Mouse (Mus musculus): ENCODE results near the gene Mbnl2. TPM values are rescaled to one million over a fixed set of nuclear protein-coding genes. Genes with fewer than 3 reads are reported as not detected.

The Mbnl2 gene
- 62.3 and 68.1 TPM in 2 replicates for total RNA-seq (2017)

- peak; percentile 81 for ATAC-seq (replicated peaks; ENCODE audit: low read depth, poor library complexity, severe bottlenecking)
Measured at GRCm38 (mm10) chr14:120275246-120276238, at the start of gene Mbnl2. Mbnl2 (plus strand) TSS chr14:120275669.

- ATAC-seq (replicated peaks; ENCODE audit: low read depth, poor library complexity, severe bottlenecking) = peak; percentile 47; the same call in 1 of the 2 replicates
Measured at GRCm38 (mm10) chr14:120232076-120232496, 43.4 kb upstream of the Mbnl2 start.

GRCm38 (mm10) chr14:120235610-120236009, 39.9 kb upstream of the Mbnl2 start:
- no peak for ATAC-seq (replicated peaks; ENCODE audit: low read depth, poor library complexity, severe bottlenecking)

GRCm38 (mm10) chr14:120238501-120238900, 37.0 kb upstream of the Mbnl2 start:
- ATAC-seq (replicated peaks; ENCODE audit: low read depth, poor library complexity, severe bottlenecking) = no peak

GRCm38 (mm10) chr14:120240209-120240608, 35.3 kb upstream of the Mbnl2 start:
- peak; percentile 67 for ATAC-seq (replicated peaks; ENCODE audit: low read depth, poor library complexity, severe bottlenecking)

- ATAC-seq (replicated peaks; ENCODE audit: low read depth, poor library complexity, severe bottlenecking) = no peak
Measured at GRCm38 (mm10) chr14:120242711-120243110, 32.8 kb upstream of the Mbnl2 start.

- ATAC-seq (replicated peaks; ENCODE audit: low read depth, poor library complexity, severe bottlenecking) = no peak
Measured at GRCm38 (mm10) chr14:120245081-120245705, 30.3 kb upstream of the Mbnl2 start.

GRCm38 (mm10) chr14:120253331-120253730, 22.1 kb upstream of the Mbnl2 start:
- ATAC-seq (replicated peaks; ENCODE audit: low read depth, poor library complexity, severe bottlenecking) = no peak

GRCm38 (mm10) chr14:120256146-120256545, 19.3 kb upstream of the Mbnl2 start:
- no peak for ATAC-seq (replicated peaks; ENCODE audit: low read depth, poor library complexity, severe bottlenecking)

- ATAC-seq (replicated peaks; ENCODE audit: low read depth, poor library complexity, severe bottlenecking) = no peak
Measured at GRCm38 (mm10) chr14:120256623-120257384, 18.7 kb upstream of the Mbnl2 start.

- no peak for ATAC-seq (replicated peaks; ENCODE audit: low read depth, poor library complexity, severe bottlenecking)
Measured at GRCm38 (mm10) chr14:120257483-120257882, 18.0 kb upstream of the Mbnl2 start.

GRCm38 (mm10) chr14:120259426-120259825, 16.0 kb upstream of the Mbnl2 start:
- no peak for ATAC-seq (replicated peaks; ENCODE audit: low read depth, poor library complexity, severe bottlenecking)

- no peak for ATAC-seq (replicated peaks; ENCODE audit: low read depth, poor library complexity, severe bottlenecking)
Measured at GRCm38 (mm10) chr14:120261606-120262005, 13.9 kb upstream of the Mbnl2 start.

- ATAC-seq (replicated peaks; ENCODE audit: low read depth, poor library complexity, severe bottlenecking) = no peak; the same call in 1 of the 2 replicates
Measured at GRCm38 (mm10) chr14:120262660-120263379, 12.6 kb upstream of the Mbnl2 start.

- peak; percentile 69 for ATAC-seq (replicated peaks; ENCODE audit: low read depth, poor library complexity, severe bottlenecking)
Measured at GRCm38 (mm10) chr14:120263380-120264135, 11.9 kb upstream of the Mbnl2 start.

- ATAC-seq (replicated peaks; ENCODE audit: low read depth, poor library complexity, severe bottlenecking) = no peak
Measured at GRCm38 (mm10) chr14:120265886-120266285, 9.6 kb upstream of the Mbnl2 start.

- ATAC-seq (replicated peaks; ENCODE audit: low read depth, poor library complexity, severe bottlenecking) = no peak
Measured at GRCm38 (mm10) chr14:120267130-120267529, 8.3 kb upstream of the Mbnl2 start.

GRCm38 (mm10) chr14:120270031-120270430, 5.4 kb upstream of the Mbnl2 start:
- ATAC-seq (replicated peaks; ENCODE audit: low read depth, poor library complexity, severe bottlenecking) = peak; percentile 79

- ATAC-seq (replicated peaks; ENCODE audit: low read depth, poor library complexity, severe bottlenecking) = no peak
Measured at GRCm38 (mm10) chr14:120270633-120271032, 4.8 kb upstream of the Mbnl2 start.

All from common myeloid progenitor, adult 5-6 weeks (primary cell).